ENCODE assay signal across 16 mouse cellular contexts in genomic region chr8:126027486-126027885, GRCm38 (mm10). TPM values are rescaled to one million over a fixed set of nuclear protein-coding genes. Genes with fewer than 3 reads are reported as not detected.
DNase-seq lines count a peak whose midpoint lies in the region; ATAC-seq lines count a peak whose summit lies in the region.
"Had no signal": no experiment of that assay in that cellular context is flagged by ENCODE, and none has a peak within 500 bp of the region (broad histone marks: within the 10 kb centered on the region; RNA-seq: fewer than 3 reads in every experiment).

No protein-coding gene starts in this region.

- peak; percentile 57 for DNase-seq in kidney, adult 11 months
- DNase-seq in kidney, postnatal 4 days: no peak
- peak; percentile 45 for DNase-seq in cerebellum, adult 9-10 months
- DNase-seq in cerebellum, postnatal 10 days: peak; percentile 55 to 74
- DNase-seq in kidney, postnatal 14 days: peak; percentile 30
- DNase-seq in embryo, embryonic 10.5 days (ENCODE audit: low spot score): no peak
- DNase-seq: gastrocnemius, postnatal 25 days; heart, postnatal 4 days; liver; right cerebral cortex, postnatal 4 days had no signal

- no peak for ATAC-seq in CD4-positive, CD25-positive, alpha-beta regulatory T cell, adult 4 months
- ATAC-seq: forebrain, embryonic 16.5 days; hindbrain, embryonic 16.5 days; intestine, postnatal 0 days had no signal

RNA-seq across cellular contexts. Expression of gene Kcnk1, which starts 32.5 kb away (rescaled TPM):
- not detected for polyA plus RNA-seq in CD4-positive, CD25-positive, alpha-beta regulatory T cell, adult 4 months (2017; shearing (Covaris generic))
- polyA plus RNA-seq: C2C12, macrophage had no signal

Comparison
In these comparisons a context has a peak if more than half of its experiments do, and no peak if none do; other contexts are left out.
1. DNase-seq: peak in kidney, adult 11 months (single experiment), cerebellum, adult 9-10 months (single experiment), cerebellum, postnatal 10 days (2 of 2) and kidney, postnatal 14 days (single experiment); none in kidney, postnatal 4 days (0 of 2) and embryo, embryonic 10.5 days (single experiment).